Mouse (Mus musculus): ENCODE measurements around the gene Aurka.

The Aurka gene

DNA sequence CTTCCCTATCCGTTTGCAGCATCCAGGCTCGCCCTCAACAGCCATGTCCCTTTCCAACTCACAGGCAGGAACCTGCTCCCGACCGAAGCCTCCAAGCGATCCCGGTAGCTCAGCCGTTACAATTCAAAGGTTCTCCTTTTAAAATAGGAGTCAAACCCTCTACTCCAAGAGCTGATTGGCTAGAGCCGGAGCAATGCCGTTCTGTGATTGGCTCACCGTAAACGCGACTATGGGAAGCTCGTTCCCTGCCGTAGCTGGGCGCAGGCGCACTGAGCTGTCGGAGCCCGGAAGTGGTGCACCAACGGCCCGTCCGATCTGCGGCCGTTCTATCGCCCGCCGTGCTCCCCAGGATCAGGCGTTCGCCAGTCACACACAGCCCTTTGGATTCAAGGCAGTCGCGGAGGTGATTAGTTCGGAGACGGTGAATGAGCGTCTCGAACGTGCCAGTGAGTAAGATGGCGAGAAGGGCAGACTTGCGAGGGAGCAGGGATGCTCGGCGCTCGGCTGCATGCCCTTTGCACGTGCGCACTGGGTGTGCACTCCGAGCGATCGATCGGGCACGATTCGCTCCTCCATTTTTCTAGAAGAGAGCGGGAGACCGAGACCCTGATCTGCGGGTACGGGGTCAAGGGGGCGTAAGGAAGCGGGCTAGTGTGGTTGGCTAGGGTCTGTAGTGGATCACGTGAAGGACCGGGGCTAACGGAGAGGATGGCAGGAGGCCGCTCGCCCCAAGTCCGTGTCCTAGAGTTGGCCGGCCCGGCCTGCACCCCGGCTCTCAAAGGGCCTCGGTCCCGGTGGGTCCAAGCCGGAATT is at the start of gene Aurka, which contains the start of gene Cstf1:
Gene Aurka (minus strand): TSS at position 125 of the 813 bp plus-strand sequence.
Gene Cstf1 (plus strand): TSS at position 271 of the 813 bp plus-strand sequence.
- peak; percentile 95 for DNase-seq (ENCODE audit: low read depth)

GRCm38 (mm10) chr2:172418208-172418607 is 47.9 kb upstream of the Aurka start:
- DNase-seq (ENCODE audit: low read depth) = no peak

GRCm38 (mm10) chr2:172416876-172417275 is 46.5 kb upstream of the Aurka start:
- no peak for DNase-seq (ENCODE audit: low read depth)

DNA sequence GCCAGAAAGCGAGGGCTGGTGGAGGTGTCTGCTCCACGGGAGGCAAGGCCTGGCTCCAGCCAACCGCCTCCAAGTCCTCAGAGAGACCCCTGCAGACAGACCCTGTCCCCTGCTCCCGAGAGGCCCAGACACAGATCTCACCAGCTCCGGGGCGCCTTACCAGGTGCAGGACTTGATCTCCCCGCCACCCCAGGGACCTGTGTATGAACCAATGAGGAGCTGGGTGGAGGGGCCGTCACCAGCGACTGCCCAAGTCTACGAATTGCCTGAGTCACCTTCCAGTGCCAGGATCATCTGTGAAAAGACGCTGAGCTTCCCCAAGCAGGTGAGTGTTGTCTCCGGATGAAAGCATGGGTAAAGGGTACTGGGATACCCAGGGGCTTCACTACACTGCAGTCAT is 45.9 kb upstream of the Aurka start:
- no peak for DNase-seq (ENCODE audit: low read depth)

- DNase-seq (ENCODE audit: low read depth) = no peak
These were observed 43.6 kb upstream of the Aurka start for GRCm38 (mm10) chr2:172413894-172414293.

- DNase-seq (ENCODE audit: low read depth) = no peak
These were observed 42.9 kb upstream of the Aurka start for GRCm38 (mm10) chr2:172413273-172413672.

- no peak for DNase-seq (ENCODE audit: low read depth)
These were observed 42.1 kb upstream of the Aurka start for GRCm38 (mm10) chr2:172412454-172412853.

GRCm38 (mm10) chr2:172411091-172411490 is 40.8 kb upstream of the Aurka start:
- peak; percentile 31 for DNase-seq (ENCODE audit: low read depth)

- DNase-seq (ENCODE audit: low read depth) = no peak
These were observed 40.4 kb upstream of the Aurka start for GRCm38 (mm10) chr2:172410686-172411085.

DNA sequence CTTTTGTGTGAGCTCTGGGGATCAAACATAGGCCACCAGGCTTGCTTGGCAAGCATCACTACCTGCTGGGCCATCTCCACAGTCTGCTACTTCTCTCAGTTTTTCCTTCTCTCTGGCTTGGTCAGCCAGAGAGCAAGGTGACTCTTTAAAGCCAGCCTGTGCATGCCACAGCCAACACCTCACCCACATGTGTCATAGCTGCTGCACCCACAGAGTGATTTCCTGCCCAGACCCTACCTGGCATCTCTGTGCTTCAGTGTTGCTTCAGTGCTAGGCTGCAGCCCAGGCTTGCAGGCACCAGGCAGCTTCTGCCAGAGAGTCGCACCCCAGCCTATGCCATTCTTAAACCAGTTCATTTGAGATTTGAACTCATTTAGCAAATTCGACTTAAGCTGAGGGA is 37.2 kb upstream of the Aurka start:
- DNase-seq (ENCODE audit: low read depth) = no peak

DNA sequence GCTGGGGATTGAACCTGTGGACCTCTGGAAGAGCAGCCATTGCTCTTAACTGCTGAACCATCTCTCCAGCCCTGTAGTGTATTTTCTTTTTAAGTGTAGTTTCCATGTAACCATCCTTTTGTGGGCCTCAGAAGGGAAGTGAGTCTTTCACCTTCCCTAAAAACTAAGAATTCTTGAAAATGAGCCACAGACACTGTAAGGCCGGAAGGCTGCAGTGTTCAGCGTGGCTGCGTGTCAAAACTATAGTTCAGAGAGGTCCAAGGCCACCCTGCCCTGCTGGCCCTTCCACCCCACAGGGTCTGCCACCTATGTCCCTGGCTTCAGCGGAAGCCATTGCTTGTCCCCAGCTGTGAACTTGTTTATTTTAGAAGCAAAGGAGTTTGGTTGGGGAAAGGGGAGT is 35.8 kb upstream of the Aurka start:
- no peak for DNase-seq (ENCODE audit: low read depth)

- no peak for DNase-seq (ENCODE audit: low read depth)
These were observed 34.7 kb upstream of the Aurka start for GRCm38 (mm10) chr2:172405011-172405410.

DNA sequence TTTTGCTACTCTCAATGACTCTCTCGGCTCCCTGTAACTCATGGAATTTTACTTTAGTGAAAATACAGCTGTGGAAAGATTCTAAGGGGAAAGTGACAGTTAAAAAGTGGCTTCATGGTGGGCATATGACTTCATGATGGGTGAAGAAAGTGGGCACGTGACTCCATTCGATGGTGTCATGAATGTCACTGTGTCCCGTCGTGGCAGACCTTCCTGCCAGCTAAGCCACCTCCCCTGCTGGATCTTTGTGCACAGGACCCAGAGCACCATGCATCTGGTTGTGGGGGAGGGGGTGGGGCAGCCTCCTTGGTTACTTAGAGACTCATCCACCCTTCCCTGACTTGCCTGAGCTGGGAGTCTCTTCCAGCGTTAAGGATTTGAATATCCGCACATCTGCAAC is 33.9 kb upstream of the Aurka start:
- no peak for DNase-seq (ENCODE audit: low read depth)

DNA sequence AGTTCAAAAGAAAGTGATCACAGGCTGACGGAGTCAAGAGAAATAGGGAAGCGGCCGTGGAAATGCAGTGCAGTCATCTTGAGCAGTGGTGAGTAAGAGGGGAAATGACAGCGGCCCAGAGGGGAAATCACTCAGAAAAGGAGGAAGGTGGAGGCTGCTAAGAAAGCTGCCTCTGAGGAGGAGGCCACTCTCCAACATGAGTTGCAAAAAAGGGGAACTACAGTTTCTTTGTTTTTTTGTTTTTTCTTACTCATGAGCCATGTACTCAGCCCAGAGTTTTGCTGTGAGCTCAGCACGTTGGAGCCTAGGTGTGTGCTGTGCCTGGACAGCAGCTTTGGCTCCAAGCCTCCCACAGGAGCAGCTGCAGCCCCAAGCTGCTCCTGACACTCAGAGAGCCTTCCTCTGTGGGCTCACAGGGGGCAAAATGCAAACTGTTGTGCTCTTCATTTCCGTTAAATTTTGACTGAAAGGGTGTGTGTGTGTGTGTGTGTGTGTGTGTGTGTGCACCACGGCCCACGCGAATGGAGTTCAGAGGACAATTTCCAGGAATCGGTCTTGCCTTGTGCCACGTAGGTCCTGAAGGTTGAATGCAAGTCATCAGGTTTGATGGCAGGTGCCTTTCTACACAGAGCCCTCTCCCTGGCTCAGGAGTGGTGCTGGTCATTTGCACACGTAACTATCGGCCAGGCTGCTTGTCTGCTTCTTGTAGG is 30.9 kb upstream of the Aurka start:
- no peak for DNase-seq (ENCODE audit: low read depth)

GRCm38 (mm10) chr2:172399901-172400300 is 29.6 kb upstream of the Aurka start:
- DNase-seq (ENCODE audit: low read depth) = no peak

GRCm38 (mm10) chr2:172395961-172396360 is 25.6 kb upstream of the Aurka start:
- DNase-seq (ENCODE audit: low read depth) = no peak

GRCm38 (mm10) chr2:172394671-172395070 is 24.3 kb upstream of the Aurka start:
- no peak for DNase-seq (ENCODE audit: low read depth)

DNA sequence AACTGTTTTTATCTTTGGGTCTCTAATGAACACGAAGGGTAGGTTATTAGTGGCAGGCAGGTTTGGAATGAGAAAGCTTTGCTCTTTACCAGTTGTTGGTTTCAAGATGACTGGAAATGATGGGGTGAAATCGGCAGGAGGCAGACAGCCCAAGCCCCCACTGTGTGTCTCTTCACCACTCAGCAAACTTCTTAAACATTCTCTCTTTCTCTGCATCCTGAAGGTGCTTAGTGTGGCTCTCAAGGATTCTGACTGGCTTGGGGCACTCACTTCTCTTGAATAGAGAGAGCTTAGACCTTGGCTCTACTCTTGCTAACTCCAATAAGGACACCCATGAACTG is 23.7 kb upstream of the Aurka start:
- DNase-seq (ENCODE audit: low read depth) = no peak

DNA sequence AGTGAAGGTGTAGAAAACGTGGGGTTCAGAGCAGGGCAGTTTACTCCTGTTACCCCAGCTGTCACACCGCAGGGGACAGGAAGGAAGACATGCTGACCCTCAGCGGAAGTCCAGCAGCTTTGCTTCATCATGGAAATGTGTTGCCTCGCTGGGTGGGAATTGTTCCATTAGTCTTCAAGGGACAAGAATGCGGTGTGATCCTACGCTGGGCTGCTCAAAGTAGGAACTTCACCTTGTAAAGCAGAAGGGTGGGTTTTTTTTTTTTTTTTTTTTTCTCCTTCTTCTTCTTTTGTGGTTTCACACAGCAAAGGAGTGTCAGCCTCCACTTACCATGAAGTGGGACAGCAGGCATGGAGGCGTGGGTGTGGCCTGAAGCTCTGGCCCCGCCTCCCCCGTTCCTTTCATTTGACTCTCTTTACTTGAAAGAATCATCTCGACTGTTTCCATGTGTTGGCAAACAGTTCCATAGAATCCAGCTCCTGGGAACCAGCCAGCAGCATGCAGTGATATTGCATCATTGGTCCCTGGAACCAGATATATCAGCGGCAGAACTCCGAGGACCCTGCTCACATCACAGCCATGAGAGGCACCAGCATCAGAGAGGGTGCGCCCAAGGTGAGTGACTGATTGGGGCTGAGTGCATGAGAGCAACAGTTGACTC is 23.2 kb upstream of the Aurka start, which contains the start of gene Cass4:
Gene Cass4 (plus strand): TSS at position 404 of the 661 bp plus-strand sequence.
- DNase-seq (ENCODE audit: low read depth) = peak; percentile 66

DNA sequence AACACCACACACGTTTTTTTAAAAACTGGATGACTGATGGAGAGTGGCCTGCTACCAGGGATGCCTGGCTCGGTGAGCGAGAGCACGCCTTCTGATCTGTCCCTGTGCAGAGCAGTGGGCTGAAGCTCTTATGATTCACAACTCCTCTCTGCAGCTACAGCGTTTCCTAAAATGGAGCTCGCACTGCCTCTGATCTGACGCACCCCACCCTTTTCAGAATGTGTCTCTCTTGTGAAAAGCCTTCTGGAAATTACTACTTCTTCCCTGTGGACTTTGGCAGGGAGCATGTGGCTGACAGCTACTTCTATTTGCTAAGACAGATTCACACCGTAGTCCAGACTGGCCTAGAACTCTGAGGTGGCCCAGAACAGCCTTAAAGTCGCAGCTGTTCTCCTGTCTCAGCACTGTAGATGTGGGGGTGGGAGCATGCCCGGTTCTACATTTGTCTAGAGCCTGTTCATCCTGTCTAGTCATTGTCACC is 21.7 kb upstream of the Aurka start:
- peak; percentile 29 for DNase-seq (ENCODE audit: low read depth)

- DNase-seq (ENCODE audit: low read depth) = no peak
These were observed 20.0 kb upstream of the Aurka start for GRCm38 (mm10) chr2:172390341-172390740.

DNA sequence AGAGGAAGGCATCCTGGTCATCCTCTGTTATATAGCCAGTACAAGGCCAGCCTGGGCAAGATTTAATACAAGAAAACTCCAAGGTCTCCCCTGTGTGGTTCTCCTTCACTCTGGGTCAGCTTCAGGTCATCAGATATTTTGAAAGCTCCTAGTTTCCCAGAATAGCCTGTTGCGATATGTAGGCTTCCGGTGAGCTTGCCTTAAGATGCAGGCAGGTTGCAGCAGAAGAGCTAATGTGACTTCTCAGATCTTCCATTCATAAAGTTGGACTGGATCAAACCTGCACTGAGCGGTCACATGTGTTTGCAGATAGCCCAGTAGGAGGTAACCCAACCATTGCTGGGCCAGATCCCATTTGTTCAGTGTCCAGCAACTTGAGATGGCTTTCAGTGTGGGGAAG is 14.4 kb upstream of the Aurka start:
- no peak for DNase-seq (ENCODE audit: low read depth)

- no peak for DNase-seq (ENCODE audit: low read depth)
These were observed 11.6 kb upstream of the Aurka start for GRCm38 (mm10) chr2:172381898-172382297.
